ENCODE assay signal across 8 mouse cellular contexts in genomic region chr7:45800546-45801204, GRCm38 (mm10). TPM values are rescaled to one million over a fixed set of nuclear protein-coding genes. Genes with fewer than 3 reads are reported as not detected.
A peak's percentile ranks its signal among the peaks of the same experiment; 100 is the strongest.
DNase-seq lines count a peak whose midpoint lies in the region; ATAC-seq and TF ChIP-seq lines count a peak whose summit lies in the region.

No protein-coding gene starts in this region.

- H3K27ac ChIP-seq in heart, embryonic 11.5 days (ENCODE audit: low read depth, low read length): no peak overlapping the region
- no peak overlapping the region for H3K27ac ChIP-seq in bone marrow macrophage, adult 2 months (ENCODE audit: insufficient read depth, low read depth, low read length)
- no peak overlapping the region for H3K27ac ChIP-seq in heart, postnatal 0 days (ENCODE audit: low read depth)
- peak overlapping the region; percentile 43 for H3K27ac ChIP-seq in limb, embryonic 15.5 days
- H3K27ac ChIP-seq in midbrain, embryonic 16.5 days (ENCODE audit: low read length): peak overlapping the region; percentile 56

- peak overlapping the region; percentile 56 for H3K4me2 ChIP-seq in heart, embryonic 11.5 days
- H3K4me2 ChIP-seq in heart, postnatal 0 days (ENCODE audit: low read depth, low read length): peak overlapping the region; percentile 49
- H3K4me2 ChIP-seq in limb, embryonic 15.5 days: peak overlapping the region; percentile 43
- no peak overlapping the region for H3K4me2 ChIP-seq in midbrain, embryonic 16.5 days (ENCODE audit: low read length)

- peaks cover 16% of the 10 kb centered on the region; the same call in 1 of the 2 replicates for H3K4me1 ChIP-seq in heart, embryonic 11.5 days (ENCODE audit: control insufficient read depth, insufficient read depth, low read length)
- no peaks in the 10 kb centered on the region for H3K4me1 ChIP-seq in bone marrow macrophage, adult 2 months (ENCODE audit: control insufficient read depth, insufficient read depth, low read length)
- peaks cover 7% of the 10 kb centered on the region for H3K4me1 ChIP-seq in heart, postnatal 0 days (ENCODE audit: control insufficient read depth, insufficient read depth)
- peaks cover 31% of the 10 kb centered on the region for H3K4me1 ChIP-seq in limb, embryonic 15.5 days
- peaks cover 23% of the 10 kb centered on the region for H3K4me1 ChIP-seq in midbrain, embryonic 16.5 days (ENCODE audit: control insufficient read depth, insufficient read depth, low read length)

- H3K36me3 ChIP-seq in heart, embryonic 11.5 days (ENCODE audit: control insufficient read depth, insufficient read depth, low read length): no peaks in the 10 kb centered on the region
- H3K36me3 ChIP-seq in heart, postnatal 0 days (replicated peaks; ENCODE audit: control insufficient read depth, insufficient read depth, low read length): no peaks in the 10 kb centered on the region
- peaks cover 17% of the 10 kb centered on the region; the same call in 1 of the 2 replicates for H3K36me3 ChIP-seq in limb, embryonic 15.5 days
- H3K36me3 ChIP-seq in midbrain, embryonic 16.5 days (ENCODE audit: control insufficient read depth, insufficient read depth, low read length): peaks cover 16% of the 10 kb centered on the region

- no peak for ATAC-seq in heart, embryonic 11.5 days (replicated peaks; ENCODE audit: insufficient number of reproducible peaks, low FRiP score, low TSS enrichment)
- 0 out of 2 replicates have a peak, but pooled peaks have one; percentile 18 for ATAC-seq in heart, postnatal 0 days (ENCODE audit: insufficient read depth, low read depth)
- ATAC-seq in limb, embryonic 15.5 days (ENCODE audit: insufficient number of reproducible peaks, low FRiP score, low TSS enrichment, low read depth): peak; percentile 38; the same call in 1 of the 2 replicates
- ATAC-seq in midbrain, embryonic 16.5 days: no peak

- H3K9ac ChIP-seq in heart, embryonic 11.5 days (ENCODE audit: low read depth, low read length): 0 out of 2 replicates have a peak overlapping the region, but pooled peaks have one; percentile 7
- H3K9ac ChIP-seq in heart, postnatal 0 days (replicated peaks; ENCODE audit: low read depth, low read length): no peak overlapping the region
- no peak overlapping the region for H3K9ac ChIP-seq in limb, embryonic 15.5 days
- no peak overlapping the region for H3K9ac ChIP-seq in midbrain, embryonic 16.5 days (ENCODE audit: low read depth, low read length)

- TF ChIP-seq EP300 in heart, postnatal 0 days (IDR thresholded peaks at IDR 0.05; ENCODE audit: low read depth): no peak

- H3K9me3 ChIP-seq in heart, embryonic 11.5 days (replicated peaks; ENCODE audit: control insufficient read depth, low read length): no peaks in the 10 kb centered on the region
- H3K9me3 ChIP-seq in heart, postnatal 0 days (replicated peaks; ENCODE audit: control insufficient read depth, low read length): no peaks in the 10 kb centered on the region
- no peaks in the 10 kb centered on the region for H3K9me3 ChIP-seq in limb, embryonic 15.5 days
- H3K9me3 ChIP-seq in midbrain, embryonic 16.5 days (replicated peaks; ENCODE audit: control insufficient read depth, low read length, poor library complexity, severe bottlenecking): no peaks in the 10 kb centered on the region

- H3K4me3 ChIP-seq in heart, embryonic 11.5 days (ENCODE audit: low read depth, low read length): peak overlapping the region; percentile 28
- H3K4me3 ChIP-seq in bone marrow macrophage, adult 2 months (ENCODE audit: insufficient read depth, low read length): peak overlapping the region; percentile 54
- H3K4me3 ChIP-seq in heart, postnatal 0 days (ENCODE audit: low read depth, low read length): peak overlapping the region; percentile 30
- H3K4me3 ChIP-seq in limb, embryonic 15.5 days: peak overlapping the region; percentile 28
- H3K4me3 ChIP-seq in midbrain, embryonic 16.5 days (ENCODE audit: low read depth, low read length): no peak overlapping the region

- no peak for TF ChIP-seq CTCF in bone marrow macrophage, adult 2 months (IDR thresholded peaks at IDR 0.05; ENCODE audit: low read depth, low read length)
- TF ChIP-seq CTCF in heart, postnatal 0 days (IDR thresholded peaks at IDR 0.05; ENCODE audit: low read depth): no peak

- TF ChIP-seq POLR2A in bone marrow macrophage, adult 2 months (IDR thresholded peaks at IDR 0.05; ENCODE audit: borderline replicate concordance, low read depth, low read length): no peak

- DNase-seq in heart, postnatal 4 days: no peak
- no peak for DNase-seq in heart, postnatal 0 days (ENCODE audit: low spot score)
- no peak for DNase-seq in cerebellum, adult 11-12 months
- no peak for DNase-seq in frontal cortex, postnatal 25 days (ENCODE audit: low spot score in 2 of 2)

- whole genome bisulfite sequencing in heart, embryonic 11.5 days (ENCODE audit: insufficient replicate concordance): 7% methylated on average over 24 of the region's 25 CpGs
- WGBS in heart, postnatal 0 days: 8% methylated on average over 25 of the region's 25 CpGs
- 16% methylated on average over 21 of the region's 25 CpGs for WGBS in limb, embryonic 15.5 days
- 23% methylated on average over 19 of the region's 25 CpGs for WGBS in midbrain, embryonic 16.5 days

- peaks cover 39% of the 10 kb centered on the region for H3K27me3 ChIP-seq in heart, embryonic 11.5 days (ENCODE audit: control insufficient read depth, insufficient read depth, low read length)
- peaks cover 46% of the 10 kb centered on the region for H3K27me3 ChIP-seq in heart, postnatal 0 days (ENCODE audit: control insufficient read depth, insufficient read depth, low read length)
- H3K27me3 ChIP-seq in limb, embryonic 15.5 days: peaks cover 19% of the 10 kb centered on the region
- H3K27me3 ChIP-seq in midbrain, embryonic 16.5 days (ENCODE audit: control insufficient read depth, insufficient read depth, low read depth, low read length): no peaks in the 10 kb centered on the region

RNA-seq across cellular contexts. Expression of gene Cyth2, which starts 13.7 kb away (rescaled TPM):
- polyA plus RNA-seq in heart, embryonic 11.5 days (2014; fragmentation: Nextera tagmentation; extraction: Ambion mirVana): 89.7 and 104 TPM in 2 replicates
- total RNA-seq in heart, postnatal 4 days (2021): 100 to 1,000 TPM; 105 to 107 TPM
- 63.7 and 68.8 TPM in 2 replicates for polyA plus RNA-seq in bone marrow macrophage, adult 2 months (2012; ENCODE audit: insufficient read depth, insufficient read length, missing spikeins)
- total RNA-seq in heart, postnatal 0 days (2014; rRNA removed; ENCODE audit: low replicate concordance): 99.9 and 102 TPM in 2 replicates
- polyA plus RNA-seq in heart, postnatal 0 days (2015; fragmentation: Nextera tagmentation; extraction: Ambion mirVana): 86.5 and 90.0 TPM in 2 replicates
- 87.9 and 98.8 TPM in 2 replicates for polyA plus RNA-seq in limb, embryonic 15.5 days (2015; fragmentation: Nextera tagmentation; extraction: Ambion mirVana)
- 275 and 307 TPM in 2 replicates for polyA plus RNA-seq in midbrain, embryonic 16.5 days (2015; fragmentation: Nextera tagmentation; extraction: Ambion mirVana)

RNA-seq across cellular contexts. Expression of gene Sult2b1, which starts 16.2 kb away (rescaled TPM):
- 0.27 and 0.33 TPM in 2 replicates for polyA plus RNA-seq in heart, embryonic 11.5 days (2014; fragmentation: Nextera tagmentation; extraction: Ambion mirVana)
- not detected for total RNA-seq in heart, postnatal 4 days (2021)
- 1.5 TPM in 1 of 2 replicates, not detected in the other for polyA plus RNA-seq in bone marrow macrophage, adult 2 months (2012; ENCODE audit: insufficient read depth, insufficient read length, missing spikeins)
- not detected in 2 replicates for total RNA-seq in heart, postnatal 0 days (2014; rRNA removed; ENCODE audit: low replicate concordance)
- 0.23 and 0.27 TPM in 2 replicates for polyA plus RNA-seq in heart, postnatal 0 days (2015; fragmentation: Nextera tagmentation; extraction: Ambion mirVana)
- polyA plus RNA-seq in limb, embryonic 15.5 days (2015; fragmentation: Nextera tagmentation; extraction: Ambion mirVana): 82.1 and 91.0 TPM in 2 replicates
- 6.1 and 6.4 TPM in 2 replicates for polyA plus RNA-seq in midbrain, embryonic 16.5 days (2015; fragmentation: Nextera tagmentation; extraction: Ambion mirVana)

RNA-seq across cellular contexts. Expression of gene Lmtk3, which starts 17.1 kb away (rescaled TPM):
- 0.41 and 1.1 TPM in 2 replicates for polyA plus RNA-seq in heart, embryonic 11.5 days (2014; fragmentation: Nextera tagmentation; extraction: Ambion mirVana)
- total RNA-seq in heart, postnatal 4 days (2021): under 1 TPM; 0.10 to 0.16 TPM
- polyA plus RNA-seq in bone marrow macrophage, adult 2 months (2012; ENCODE audit: insufficient read depth, insufficient read length, missing spikeins): 0.16 TPM in 1 of 2 replicates, not detected in the other
- 0.31 TPM in 1 of 2 replicates, not detected in the other for total RNA-seq in heart, postnatal 0 days (2014; rRNA removed; ENCODE audit: low replicate concordance)
- polyA plus RNA-seq in heart, postnatal 0 days (2015; fragmentation: Nextera tagmentation; extraction: Ambion mirVana): not detected in 2 replicates
- 1.6 and 2.0 TPM in 2 replicates for polyA plus RNA-seq in limb, embryonic 15.5 days (2015; fragmentation: Nextera tagmentation; extraction: Ambion mirVana)
- polyA plus RNA-seq in midbrain, embryonic 16.5 days (2015; fragmentation: Nextera tagmentation; extraction: Ambion mirVana): 19.6 and 26.7 TPM in 2 replicates

RNA-seq across cellular contexts. Expression of gene Kcnj14, which starts 23.9 kb away (rescaled TPM):
- 0.39 and 1.0 TPM in 2 replicates for polyA plus RNA-seq in heart, embryonic 11.5 days (2014; fragmentation: Nextera tagmentation; extraction: Ambion mirVana)
- under 1 TPM; 0.34 to 0.38 TPM for total RNA-seq in heart, postnatal 4 days (2021)
- polyA plus RNA-seq in bone marrow macrophage, adult 2 months (2012; ENCODE audit: insufficient read depth, insufficient read length, missing spikeins): not detected in 2 replicates
- 0.35 TPM in 1 of 2 replicates, not detected in the other for total RNA-seq in heart, postnatal 0 days (2014; rRNA removed; ENCODE audit: low replicate concordance)
- polyA plus RNA-seq in heart, postnatal 0 days (2015; fragmentation: Nextera tagmentation; extraction: Ambion mirVana): 0.26 and 0.29 TPM in 2 replicates
- 1.4 and 1.5 TPM in 2 replicates for polyA plus RNA-seq in limb, embryonic 15.5 days (2015; fragmentation: Nextera tagmentation; extraction: Ambion mirVana)
- polyA plus RNA-seq in midbrain, embryonic 16.5 days (2015; fragmentation: Nextera tagmentation; extraction: Ambion mirVana): 1.2 and 1.3 TPM in 2 replicates

RNA-seq across cellular contexts. Expression of gene Grwd1, which starts 30.1 kb away (rescaled TPM):
- 48.7 and 49.8 TPM in 2 replicates for polyA plus RNA-seq in heart, embryonic 11.5 days (2014; fragmentation: Nextera tagmentation; extraction: Ambion mirVana)
- 10 to 100 TPM; 19.3 to 19.9 TPM for total RNA-seq in heart, postnatal 4 days (2021)
- 4.4 and 4.9 TPM in 2 replicates for polyA plus RNA-seq in bone marrow macrophage, adult 2 months (2012; ENCODE audit: insufficient read depth, insufficient read length, missing spikeins)
- total RNA-seq in heart, postnatal 0 days (2014; rRNA removed; ENCODE audit: low replicate concordance): 26.7 and 28.8 TPM in 2 replicates
- 19.3 and 22.7 TPM in 2 replicates for polyA plus RNA-seq in heart, postnatal 0 days (2015; fragmentation: Nextera tagmentation; extraction: Ambion mirVana)
- polyA plus RNA-seq in limb, embryonic 15.5 days (2015; fragmentation: Nextera tagmentation; extraction: Ambion mirVana): 56.3 and 59.3 TPM in 2 replicates
- polyA plus RNA-seq in midbrain, embryonic 16.5 days (2015; fragmentation: Nextera tagmentation; extraction: Ambion mirVana): 38.4 and 45.8 TPM in 2 replicates

Comparison
In these comparisons a context has a peak if more than half of its experiments do, and no peak if none do; other contexts are left out.
1. ATAC-seq: peak in heart, postnatal 0 days (single experiment) and limb, embryonic 15.5 days (single experiment); none in heart, embryonic 11.5 days (single experiment) and midbrain, embryonic 16.5 days (single experiment).
2. H3K27ac ChIP-seq: peak in limb, embryonic 15.5 days (single experiment) and midbrain, embryonic 16.5 days (single experiment); none in heart, embryonic 11.5 days (single experiment), bone marrow macrophage, adult 2 months (single experiment) and heart, postnatal 0 days (single experiment).
3. RNA of gene Sult2b1, which starts 16.2 kb away (polyA plus RNA-seq): 82.1 to 91.0 TPM in limb, embryonic 15.5 days; 6.1 to 6.4 TPM in midbrain, embryonic 16.5 days, 1.5 TPM in bone marrow macrophage, adult 2 months, 0.27 to 0.33 TPM in heart, embryonic 11.5 days and 0.23 to 0.27 TPM in heart, postnatal 0 days; every median in the first group is over 10 times any median in the second.